Mouse (Mus musculus) c-Kit-positive CD71-negative TER-119-negative erythroid progenitor cells, embryonic 14.5 days (primary cell): ENCODE results near the gene Alox12.

Experiments used
- DNase-seq: peaks from one replicate; pipeline ENCODE4 v3.0.0-alpha.2; 2013; ENCODE audit warnings: low read depth

The Alox12 gene

DNA sequence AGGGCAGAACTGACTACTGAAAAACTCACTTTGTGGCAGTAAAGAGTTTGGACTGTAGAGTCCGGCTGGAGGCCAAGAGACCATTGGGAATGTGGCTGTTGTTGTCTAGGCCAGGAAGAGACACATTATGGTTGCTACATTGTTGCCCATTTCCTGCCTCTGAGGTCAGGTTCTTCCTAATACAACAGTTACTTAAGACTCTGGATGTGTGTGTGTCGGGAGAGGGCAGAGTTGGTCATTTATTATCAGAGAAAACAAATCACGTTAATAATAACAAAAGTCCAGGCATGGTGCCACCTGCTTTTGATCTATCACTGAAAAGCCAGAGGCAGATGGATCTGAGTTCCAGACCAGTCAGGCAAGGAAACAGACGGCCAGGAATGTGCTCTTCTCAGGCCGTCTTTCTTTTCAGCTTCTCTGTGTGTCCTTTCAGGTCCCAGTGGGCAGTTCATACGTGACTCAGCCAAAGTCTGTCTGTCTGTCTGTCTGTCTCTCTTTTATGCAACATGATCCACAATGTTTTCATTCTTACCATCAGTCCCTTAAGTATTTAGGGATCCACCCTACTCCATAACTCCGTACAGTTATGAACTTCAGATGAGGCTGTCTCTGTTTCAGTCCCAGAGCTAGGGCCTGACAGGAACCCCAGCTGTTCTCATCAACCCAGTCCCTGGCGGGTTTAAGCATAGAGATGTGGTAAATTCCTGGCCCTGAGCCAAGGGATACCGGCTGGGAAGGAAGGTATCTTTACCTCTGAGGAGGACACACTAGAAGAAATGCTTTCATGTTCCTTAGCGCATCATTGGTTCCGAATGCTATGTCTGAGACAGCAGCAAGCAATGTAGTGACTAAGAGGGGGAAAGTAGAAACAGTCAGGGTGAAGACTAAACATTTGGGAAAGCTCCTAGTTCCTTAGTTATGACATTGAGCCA lies 61.5 kb downstream of the Alox12 start:
- no peak for DNase-seq

GRCm38 (mm10) chr11:70192157-70192556 lies 63.0 kb downstream of the Alox12 start:
- no peak for DNase-seq
